Mouse (Mus musculus): ENCODE data around the gene Rab3ip. TPM values are rescaled to one million over a fixed set of nuclear protein-coding genes. Genes with fewer than 3 reads are reported as not detected.

The Rab3ip gene
- polyA plus RNA-seq, 1 experiment from 2014 or later = 141 TPM

GRCm38 (mm10) chr10:116926428-116927113, 24.0 kb downstream of the Rab3ip start:
- Histone ChIP-seq H3K27ac (ENCODE audit: low read length) (no peak overlapping the region), H3K4me1 (ENCODE audit: insufficient read depth, low read length) (no peaks in the 10 kb centered on the region), H3K27me3 (ENCODE audit: insufficient read depth, low read length) (no peaks in the 10 kb centered on the region), H3K4me2 (replicated peaks; ENCODE audit: low read depth, low read length) (no peak overlapping the region), H3K9ac (replicated peaks; ENCODE audit: low read length) (no peak overlapping the region), H3K36me3 (ENCODE audit: insufficient read depth, low read length) (peaks cover 41% of the 10 kb centered on the region), H3K4me3 (ENCODE audit: low read length) (no peak overlapping the region), H3K9me3 (ENCODE audit: low read length) (no peaks in the 10 kb centered on the region)
- no peak for ATAC-seq (ENCODE audit: low FRiP score, low TSS enrichment)
- 91% methylated on average over 11 of the region's 11 CpGs for WGBS

GRCm38 (mm10) chr10:116923651-116924495, 26.7 kb downstream of the Rab3ip start:
- Histone ChIP-seq H3K4me2 (replicated peaks; ENCODE audit: low read depth, low read length) (no peak overlapping the region), H3K27me3 (ENCODE audit: insufficient read depth, low read length) (no peaks in the 10 kb centered on the region), H3K9ac (replicated peaks; ENCODE audit: low read length) (no peak overlapping the region), H3K4me1 (ENCODE audit: insufficient read depth, low read length) (no peaks in the 10 kb centered on the region), H3K4me3 (ENCODE audit: low read length) (no peak overlapping the region), H3K27ac (ENCODE audit: low read length) (no peak overlapping the region), H3K9me3 (ENCODE audit: low read length) (no peaks in the 10 kb centered on the region), H3K36me3 (ENCODE audit: insufficient read depth, low read length) (peaks cover 45% of the 10 kb centered on the region)
- 91% methylated on average over 19 of the region's 19 CpGs for WGBS
- no peak for ATAC-seq (ENCODE audit: low FRiP score, low TSS enrichment)

GRCm38 (mm10) chr10:116922161-116922560, 28.4 kb downstream of the Rab3ip start:
- Histone ChIP-seq H3K9ac (replicated peaks; ENCODE audit: low read length) (no peak overlapping the region), H3K36me3 (ENCODE audit: insufficient read depth, low read length) (peaks cover 37% of the 10 kb centered on the region), H3K4me2 (replicated peaks; ENCODE audit: low read depth, low read length) (no peak overlapping the region), H3K9me3 (ENCODE audit: low read length) (no peaks in the 10 kb centered on the region), H3K27ac (ENCODE audit: low read length) (no peak overlapping the region), H3K4me3 (ENCODE audit: low read length) (no peak overlapping the region), H3K27me3 (ENCODE audit: insufficient read depth, low read length) (no peaks in the 10 kb centered on the region), H3K4me1 (ENCODE audit: insufficient read depth, low read length) (no peaks in the 10 kb centered on the region)
- no peak for ATAC-seq (ENCODE audit: low FRiP score, low TSS enrichment)
- 65% methylated on average over 15 of the region's 15 CpGs for WGBS

GRCm38 (mm10) chr10:116921416-116921815, 29.2 kb downstream of the Rab3ip start:
- no peak for ATAC-seq (ENCODE audit: low FRiP score, low TSS enrichment)

GRCm38 (mm10) chr10:116920641-116921040, 29.9 kb downstream of the Rab3ip start:
- 93% methylated on average over 8 of the region's 8 CpGs for WGBS
- H3K36me3 ChIP-seq (ENCODE audit: insufficient read depth, low read length) = peaks cover 33% of the 10 kb centered on the region

More at GRCm38 (mm10) chr10:116921416-116921815, 29.2 kb downstream of the Rab3ip start:
- no peak overlapping the region for H3K9ac ChIP-seq (replicated peaks; ENCODE audit: low read length)
- no peaks in the 10 kb centered on the region for H3K4me1 ChIP-seq (ENCODE audit: insufficient read depth, low read length)
- H3K4me3 ChIP-seq (ENCODE audit: low read length) = no peak overlapping the region
- H3K27ac ChIP-seq (ENCODE audit: low read length) = no peak overlapping the region
- H3K36me3 ChIP-seq (ENCODE audit: insufficient read depth, low read length) = peaks cover 32% of the 10 kb centered on the region
- WGBS = 78% methylated on average over 15 of the region's 15 CpGs
- no peaks in the 10 kb centered on the region for H3K9me3 ChIP-seq (ENCODE audit: low read length)
- H3K27me3 ChIP-seq (ENCODE audit: insufficient read depth, low read length) = no peaks in the 10 kb centered on the region
- H3K4me2 ChIP-seq (replicated peaks; ENCODE audit: low read depth, low read length) = no peak overlapping the region

GRCm38 (mm10) chr10:116919368-116920317, 30.9 kb downstream of the Rab3ip start:
- Histone ChIP-seq H3K27ac (ENCODE audit: low read length) (no peak overlapping the region), H3K4me3 (ENCODE audit: low read length) (no peak overlapping the region), H3K27me3 (ENCODE audit: insufficient read depth, low read length) (no peaks in the 10 kb centered on the region), H3K4me2 (replicated peaks; ENCODE audit: low read depth, low read length) (no peak overlapping the region), H3K4me1 (ENCODE audit: insufficient read depth, low read length) (no peaks in the 10 kb centered on the region), H3K9ac (replicated peaks; ENCODE audit: low read length) (no peak overlapping the region), H3K36me3 (ENCODE audit: insufficient read depth, low read length) (peaks cover 29% of the 10 kb centered on the region), H3K9me3 (ENCODE audit: low read length) (no peaks in the 10 kb centered on the region)
- no peak for ATAC-seq (ENCODE audit: low FRiP score, low TSS enrichment)
- WGBS = 83% methylated on average over 25 of the region's 25 CpGs

More at GRCm38 (mm10) chr10:116920641-116921040, 29.9 kb downstream of the Rab3ip start:
- Histone ChIP-seq H3K4me1 (ENCODE audit: insufficient read depth, low read length) (no peaks in the 10 kb centered on the region), H3K27me3 (ENCODE audit: insufficient read depth, low read length) (no peaks in the 10 kb centered on the region), H3K9me3 (ENCODE audit: low read length) (no peaks in the 10 kb centered on the region), H3K27ac (ENCODE audit: low read length) (no peak overlapping the region), H3K4me3 (ENCODE audit: low read length) (no peak overlapping the region), H3K9ac (replicated peaks; ENCODE audit: low read length) (no peak overlapping the region), H3K4me2 (replicated peaks; ENCODE audit: low read depth, low read length) (no peak overlapping the region)
- ATAC-seq (ENCODE audit: low FRiP score, low TSS enrichment) = no peak

GRCm38 (mm10) chr10:116916581-116916980, 34.0 kb downstream of the Rab3ip start:
- Histone ChIP-seq H3K9ac (replicated peaks; ENCODE audit: low read length) (no peak overlapping the region), H3K27ac (ENCODE audit: low read length) (no peak overlapping the region), H3K36me3 (ENCODE audit: insufficient read depth, low read length) (peaks cover 36% of the 10 kb centered on the region; the same call in 1 of the 2 replicates), H3K4me3 (ENCODE audit: low read length) (no peak overlapping the region), H3K4me2 (replicated peaks; ENCODE audit: low read depth, low read length) (no peak overlapping the region), H3K4me1 (ENCODE audit: insufficient read depth, low read length) (no peaks in the 10 kb centered on the region), H3K27me3 (ENCODE audit: insufficient read depth, low read length) (no peaks in the 10 kb centered on the region), H3K9me3 (ENCODE audit: low read length) (no peaks in the 10 kb centered on the region)
- 71% methylated on average over 8 of the region's 8 CpGs for WGBS
- no peak for ATAC-seq (ENCODE audit: low FRiP score, low TSS enrichment)

- Histone ChIP-seq H3K4me2 (replicated peaks; ENCODE audit: low read depth, low read length) (no peak overlapping the region), H3K9ac (replicated peaks; ENCODE audit: low read length) (no peak overlapping the region), H3K27me3 (ENCODE audit: insufficient read depth, low read length) (no peaks in the 10 kb centered on the region), H3K36me3 (ENCODE audit: insufficient read depth, low read length) (peaks cover 41% of the 10 kb centered on the region; the same call in 1 of the 2 replicates), H3K27ac (ENCODE audit: low read length) (no peak overlapping the region), H3K4me3 (ENCODE audit: low read length) (no peak overlapping the region), H3K9me3 (ENCODE audit: low read length) (no peaks in the 10 kb centered on the region), H3K4me1 (ENCODE audit: insufficient read depth, low read length) (no peaks in the 10 kb centered on the region)
- 93% methylated on average over 8 of the region's 8 CpGs for WGBS
- no peak for ATAC-seq (ENCODE audit: low FRiP score, low TSS enrichment)
Observed at GRCm38 (mm10) chr10:116915286-116915685, 35.3 kb downstream of the Rab3ip start.

- H3K4me2 ChIP-seq (replicated peaks; ENCODE audit: low read depth, low read length) = no peak overlapping the region
- H3K9ac ChIP-seq (replicated peaks; ENCODE audit: low read length) = no peak overlapping the region
- 0 out of 2 replicates have a peak, but pooled peaks have one; percentile 47 for ATAC-seq (ENCODE audit: low FRiP score, low TSS enrichment)
- WGBS = 83% methylated on average over 9 of the region's 9 CpGs
- no peak overlapping the region for H3K27ac ChIP-seq (ENCODE audit: low read length)
- no peaks in the 10 kb centered on the region for H3K4me1 ChIP-seq (ENCODE audit: insufficient read depth, low read length)
- H3K36me3 ChIP-seq (ENCODE audit: insufficient read depth, low read length) = peaks cover 48% of the 10 kb centered on the region
- no peaks in the 10 kb centered on the region for H3K27me3 ChIP-seq (ENCODE audit: insufficient read depth, low read length)
- no peak overlapping the region for H3K4me3 ChIP-seq (ENCODE audit: low read length)
- H3K9me3 ChIP-seq (ENCODE audit: low read length) = no peaks in the 10 kb centered on the region
Observed at GRCm38 (mm10) chr10:116914586-116914985, 36.0 kb downstream of the Rab3ip start.

Measured in kidney, embryonic 16.5 days (tissue).